Mouse (Mus musculus): ENCODE measurements around the gene Cops3.

The Cops3 gene

GRCm38 (mm10) chr11:59821625-59822024 is 18.0 kb downstream of the Cops3 start:
- ChIA-PET POLR2A (interaction anchor here in 3 of 4 experiments (1.1 to 10.5 kb wide), 11 partner anchors 8 to 255 kb away, joined by 3 to 75 read pairs (median 5); partner anchors contain the start of genes Cops3 (in 1 of the 3), Flcn (in 1 of the 3) and Nt5m (in 1 of the 3)), CTCF (interaction anchor here in 1 of 4 experiments (1.1 kb wide), 1 partner anchor 21 kb away, joined by 3 read pairs; no protein-coding TSS in a partner anchor)

DNA sequence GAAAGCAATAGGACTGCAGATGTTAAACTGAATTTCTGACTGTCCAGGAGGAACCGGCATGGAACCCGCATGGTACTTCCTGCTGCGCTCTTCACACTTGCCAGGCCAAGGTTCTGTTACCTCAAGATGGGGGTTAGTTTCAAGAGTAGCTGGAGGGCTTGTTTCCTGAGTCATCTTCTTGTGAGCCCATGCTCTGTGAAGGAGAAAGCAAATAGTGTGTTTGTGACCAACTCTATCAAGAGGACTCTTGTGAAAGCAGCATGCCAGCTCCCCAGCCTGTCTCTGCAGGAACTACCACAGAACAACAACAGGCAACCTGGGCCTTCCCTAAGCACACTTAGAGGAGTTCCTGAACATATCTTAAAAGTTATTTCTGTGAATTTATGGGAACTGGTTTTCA is 21.7 kb downstream of the Cops3 start:
- CTCF ChIA-PET: no interaction called here
- POLR2A ChIA-PET: interaction anchor here in 1 of 4 experiments (1.1 to 1.5 kb wide), 2 partner anchors 11 to 20 kb away, joined by 3 to 4 read pairs; no protein-coding TSS in a partner anchor

DNA sequence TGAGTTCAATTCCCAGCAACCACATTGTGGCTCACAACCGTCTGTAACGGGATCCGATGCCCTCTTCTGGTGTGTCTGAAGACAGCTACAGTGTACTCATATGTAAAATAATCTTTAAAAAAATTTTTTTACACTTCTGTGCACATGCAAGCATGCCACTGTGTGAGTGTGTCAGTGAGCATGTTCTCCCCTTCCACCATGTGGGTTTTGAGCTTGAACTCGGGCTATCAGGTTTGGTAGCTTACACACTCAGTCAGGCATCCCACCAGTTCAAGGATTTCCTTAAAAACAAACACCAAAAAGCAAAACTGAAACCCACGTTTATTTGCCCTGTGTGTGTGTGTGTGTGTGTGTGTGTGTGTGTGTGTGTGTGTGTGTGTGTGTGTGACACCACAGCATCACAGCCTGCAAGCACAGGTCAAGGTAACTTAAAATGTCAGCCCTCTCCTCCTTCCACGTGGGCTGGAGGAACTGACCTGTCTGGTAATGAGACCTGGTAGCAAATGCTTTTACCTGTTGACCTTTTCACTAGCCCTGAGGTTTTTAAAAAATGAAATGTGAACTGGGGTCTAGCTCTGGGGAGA is 24.1 kb downstream of the Cops3 start:
- CTCF ChIA-PET: interaction anchor here in 1 of 4 experiments (1.7 kb wide), 1 partner anchor 37 kb away, joined by 8 read pairs; no protein-coding TSS in a partner anchor
- POLR2A ChIA-PET: interaction anchor here (0.5 to 7.2 kb wide), 13 partner anchors 8 to 144 kb away, joined by 3 to 72 read pairs (median 3); partner anchors contain the start of genes Cops3 (in 1 of the 4), Nt5m (in 1 of the 4) and Pld6 (in 1 of the 4)

- ChIA-PET CTCF (interaction anchor here in 1 of 4 experiments (1.7 kb wide), 1 partner anchor 36 kb away, joined by 8 read pairs; no protein-coding TSS in a partner anchor), POLR2A (interaction anchor here (0.5 to 7.5 kb wide), 26 partner anchors 8 to 722 kb away, joined by 3 to 75 read pairs (median 4); partner anchors contain the start of genes Cops3 (in 3 of the 4), Nt5m (in 3 of the 4), Pld6 (in 2 of the 4) and Rasd1 (in 1 of the 4))
Measured at GRCm38 (mm10) chr11:59814936-59815335, 24.7 kb downstream of the Cops3 start.

DNA sequence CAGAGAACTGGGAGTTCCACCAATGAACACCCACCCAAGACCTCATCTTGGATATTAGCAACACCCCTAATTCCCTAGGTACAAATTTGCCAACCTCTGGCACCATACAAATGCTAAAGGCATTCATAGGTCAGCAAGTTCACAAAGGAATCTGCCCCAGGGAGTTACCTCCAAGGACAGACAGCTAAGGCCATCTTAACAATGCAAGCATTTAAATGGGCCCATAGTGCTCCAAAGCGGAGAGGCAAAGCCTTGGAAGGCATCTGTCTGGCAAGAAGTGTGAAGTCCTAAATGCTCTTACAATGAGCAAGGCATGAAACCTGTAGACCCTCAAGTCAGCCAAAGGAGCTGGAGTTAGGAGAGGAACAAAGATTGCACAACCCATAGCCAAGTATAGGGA is 25.3 kb downstream of the Cops3 start:
- POLR2A ChIA-PET: interaction anchor here (0.6 to 7.5 kb wide), 25 partner anchors 9 to 723 kb away, joined by 3 to 75 read pairs (median 4); partner anchors contain the start of genes Cops3 (in 3 of the 4), Nt5m (in 3 of the 4), Pld6 (in 2 of the 4) and Rasd1 (in 1 of the 4)
- CTCF ChIA-PET: interaction anchor here in 2 of 4 experiments (0.8 to 1.7 kb wide), 2 partner anchors 35 kb away, joined by 3 to 8 read pairs; no protein-coding TSS in a partner anchor

- ChIA-PET POLR2A (interaction anchor here in 3 of 4 experiments (0.9 to 7.5 kb wide), 14 partner anchors 9 to 34 kb away, joined by 3 to 75 read pairs (median 4); partner anchors contain the start of genes Cops3 (in 2 of the 3), Nt5m (in 2 of the 3) and Pld6 (in 2 of the 3)), CTCF (interaction anchor here in 1 of 4 experiments (1.8 kb wide), 1 partner anchor 288 kb away, joined by 5 read pairs; no protein-coding TSS in a partner anchor)
Measured at GRCm38 (mm10) chr11:59813276-59813675, 26.4 kb downstream of the Cops3 start.

DNA sequence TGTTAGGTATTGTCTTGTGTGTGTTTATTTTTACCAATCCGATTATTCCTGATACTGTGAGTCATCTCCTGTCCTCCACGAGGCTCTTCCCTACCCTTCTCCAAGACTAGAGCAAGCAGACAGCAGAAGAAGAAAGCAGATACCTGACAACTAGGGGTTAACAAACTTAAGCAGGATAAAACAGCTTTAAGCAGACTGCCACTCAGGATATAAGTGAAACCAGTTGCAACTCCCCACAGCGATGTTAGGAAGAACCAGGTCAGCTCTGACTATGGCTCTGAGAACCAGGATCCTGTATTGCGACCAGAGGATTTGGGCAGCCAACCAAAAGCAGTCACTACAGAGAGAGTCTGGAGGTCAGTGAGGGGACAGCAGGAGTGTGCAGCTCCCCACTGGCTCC is 28.4 kb downstream of the Cops3 start:
- ChIA-PET POLR2A (interaction anchor here in 3 of 4 experiments (0.7 to 7.5 kb wide), 27 partner anchors 11 to 726 kb away, joined by 3 to 75 read pairs (median 6); partner anchors contain the start of genes Pld6 (in 3 of the 3), Cops3 (in 2 of the 3) and Nt5m (in 2 of the 3)), CTCF (interaction anchor here in 2 of 4 experiments (0.6 to 1.9 kb wide), 3 partner anchors 11 to 33 kb away, joined by 3 to 7 read pairs (median 4); partner anchors contain the start of gene Pld6 (in 1 of the 2))

DNA sequence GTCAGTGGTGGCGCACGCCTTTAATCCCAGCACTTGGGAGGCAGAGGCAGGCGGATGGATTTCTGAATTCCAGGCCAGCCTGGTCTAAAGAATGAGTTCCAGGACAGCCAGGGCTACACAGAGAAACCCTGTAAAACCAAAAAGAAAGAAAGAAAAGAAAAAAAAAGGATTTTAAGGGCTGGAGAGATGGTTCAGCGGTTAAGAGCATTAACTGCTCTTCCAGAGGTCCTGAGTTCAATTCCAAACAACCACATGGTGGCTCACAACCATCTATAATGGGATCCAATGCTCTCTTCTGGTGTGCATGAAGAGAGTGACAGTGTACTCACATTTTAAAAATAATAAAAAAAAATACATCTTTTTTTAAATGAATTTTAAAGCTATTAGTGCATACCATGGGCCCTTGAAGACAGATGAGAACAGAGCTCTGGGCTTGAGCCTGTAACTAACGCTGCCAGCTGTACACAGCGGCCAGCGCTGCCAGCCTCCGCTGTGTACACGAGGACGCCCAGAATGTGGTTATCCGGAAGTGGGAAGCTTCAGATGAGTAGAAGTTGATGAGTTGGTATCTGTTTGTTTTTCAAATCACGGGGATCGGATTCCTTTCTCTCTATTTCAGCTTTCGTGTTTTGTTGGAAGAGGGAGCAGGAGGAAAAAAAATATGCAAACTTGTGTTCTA is 29.0 kb downstream of the Cops3 start:
- CTCF ChIA-PET: interaction anchor here (0.7 to 1.9 kb wide), 4 partner anchors 10 to 32 kb away, joined by 3 to 7 read pairs (median 4); no protein-coding TSS in a partner anchor
- POLR2A ChIA-PET: interaction anchor here in 3 of 4 experiments (0.6 to 7.5 kb wide), 33 partner anchors 10 to 727 kb away, joined by 3 to 75 read pairs (median 5); partner anchors contain the start of genes Pld6 (in 3 of the 3), Cops3 (in 2 of the 3) and Nt5m (in 2 of the 3)

GRCm38 (mm10) chr11:59809670-59810474 is 29.8 kb downstream of the Cops3 start, which contains the start of gene Flcn:
Flcn (minus strand) TSS chr11:59810016.
- ChIA-PET POLR2A (interaction anchor here in 3 of 4 experiments (0.6 to 7.5 kb wide), 39 partner anchors 9 to 559 kb away, joined by 3 to 75 read pairs (median 5); partner anchors contain the start of genes Cops3 (in 2 of the 3), Nt5m (in 2 of the 3), Pld6 (in 2 of the 3) and Rasd1 (in 1 of the 3)), CTCF (interaction anchor here (0.7 to 1.9 kb wide), 6 partner anchors 9 to 31 kb away, joined by 3 to 4 read pairs (median 3); no protein-coding TSS in a partner anchor)

DNA sequence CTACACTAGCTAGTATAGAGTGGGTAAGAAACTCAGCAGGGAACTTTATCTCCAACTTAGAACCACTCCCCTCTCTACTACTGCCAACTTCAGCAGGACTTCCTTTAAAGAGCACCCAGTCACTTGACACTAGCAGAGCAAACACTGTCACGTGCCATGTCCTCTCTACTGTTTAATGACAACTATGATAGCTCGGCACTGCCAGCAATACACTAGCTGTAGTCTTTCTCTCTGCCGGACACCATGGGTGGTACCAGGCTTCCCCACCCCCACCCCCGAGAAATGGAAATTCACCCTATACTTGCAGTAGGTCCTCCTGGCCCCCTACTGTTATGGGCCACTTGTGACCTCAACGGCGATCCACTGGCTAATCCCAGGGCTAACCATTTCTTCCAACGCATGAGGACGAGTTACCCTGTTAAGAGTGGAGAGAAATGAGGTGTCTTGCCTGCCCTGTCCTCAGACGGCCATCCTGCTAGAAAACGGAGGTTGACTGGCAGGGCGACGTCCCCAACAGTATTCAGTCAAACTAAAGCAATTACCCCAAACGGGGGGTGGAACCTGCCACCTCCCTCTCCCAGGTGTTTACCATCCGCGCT is 30.5 kb downstream of the Cops3 start:
- POLR2A ChIA-PET: interaction anchor here in 3 of 4 experiments (0.5 to 7.5 kb wide), 20 partner anchors 9 to 469 kb away, joined by 3 to 75 read pairs (median 4); partner anchors contain the start of genes Cops3 (in 1 of the 3), Nt5m (in 1 of the 3), Pld6 (in 1 of the 3) and Rasd1 (in 1 of the 3)
- CTCF ChIA-PET: interaction anchor here in 2 of 4 experiments (0.6 to 1.3 kb wide), 4 partner anchors 9 to 245 kb away, joined by 3 read pairs; no protein-coding TSS in a partner anchor

- ChIA-PET POLR2A (interaction anchor here in 3 of 4 experiments (0.5 to 7.5 kb wide), 23 partner anchors 8 to 468 kb away, joined by 3 to 75 read pairs (median 4); partner anchors contain the start of genes Cops3 (in 1 of the 3), Nt5m (in 1 of the 3), Pld6 (in 1 of the 3) and Rasd1 (in 1 of the 3)), CTCF (interaction anchor here in 2 of 4 experiments (0.8 to 1.3 kb wide), 3 partner anchors 8 to 30 kb away, joined by 3 read pairs; no protein-coding TSS in a partner anchor)
Measured at GRCm38 (mm10) chr11:59808170-59808960, 31.3 kb downstream of the Cops3 start.

DNA sequence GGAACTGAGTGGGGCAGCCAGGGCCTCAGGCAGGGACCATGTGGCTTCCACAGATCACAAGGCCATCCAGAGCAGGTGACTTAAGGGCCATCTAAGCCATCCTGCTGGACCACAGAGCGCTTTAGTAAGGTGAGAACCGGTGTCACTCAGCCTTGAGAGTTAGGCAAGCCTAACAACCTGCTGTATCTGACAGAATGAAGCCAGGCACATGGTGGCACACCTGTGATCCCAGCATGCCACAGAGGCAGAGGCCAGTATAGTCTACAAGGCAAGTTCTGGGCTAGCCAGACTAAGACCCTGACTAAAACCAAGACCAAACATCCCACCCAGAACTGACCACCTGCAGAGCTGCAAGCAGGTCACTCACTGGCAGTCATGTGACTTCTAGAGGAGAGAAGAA is 34.0 kb downstream of the Cops3 start:
- CTCF ChIA-PET: interaction anchor here in 1 of 4 experiments (1.3 kb wide), 1 partner anchor 18 kb away, joined by 4 read pairs; no protein-coding TSS in a partner anchor
- POLR2A ChIA-PET: interaction anchor here in 3 of 4 experiments (0.7 to 2.1 kb wide), 10 partner anchors 9 to 34 kb away, joined by 3 to 12 read pairs (median 4); partner anchors contain the start of genes Nt5m (in 2 of the 3), Cops3 (in 1 of the 3) and Pld6 (in 1 of the 3)

DNA sequence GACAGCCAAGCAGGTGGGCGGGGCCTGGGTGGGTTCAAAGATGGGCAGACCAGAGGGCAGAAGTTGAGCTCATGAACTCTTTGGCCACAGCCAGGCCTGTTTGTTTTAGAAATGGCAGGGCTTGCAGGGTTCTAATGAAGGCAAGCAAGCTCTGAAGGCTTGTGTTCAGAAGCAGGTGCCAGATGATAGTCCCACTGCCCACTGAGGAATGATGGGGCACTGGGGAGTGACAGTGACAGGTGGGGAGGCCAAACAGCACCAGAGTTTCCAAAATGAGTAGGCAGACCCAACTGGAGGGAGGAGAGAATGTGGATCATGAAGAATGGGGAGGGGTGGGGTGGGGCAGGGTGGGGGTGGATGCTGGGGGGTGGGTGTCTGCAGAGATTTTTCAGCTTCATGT is 34.4 kb downstream of the Cops3 start:
- CTCF ChIA-PET: interaction anchor here in 1 of 4 experiments (1.3 kb wide), 1 partner anchor 18 kb away, joined by 4 read pairs; no protein-coding TSS in a partner anchor
- POLR2A ChIA-PET: interaction anchor here in 3 of 4 experiments (0.6 to 1.7 kb wide), 5 partner anchors 9 to 34 kb away, joined by 3 to 4 read pairs (median 4); partner anchors contain the start of genes Cops3 (in 1 of the 3) and Nt5m (in 1 of the 3)

GRCm38 (mm10) chr11:59804409-59805110 is 35.1 kb downstream of the Cops3 start:
- POLR2A ChIA-PET: interaction anchor here in 3 of 4 experiments (0.6 to 1.6 kb wide), 4 partner anchors 9 to 16 kb away, joined by 3 to 4 read pairs (median 4); no protein-coding TSS in a partner anchor
- CTCF ChIA-PET: no interaction called here

DNA sequence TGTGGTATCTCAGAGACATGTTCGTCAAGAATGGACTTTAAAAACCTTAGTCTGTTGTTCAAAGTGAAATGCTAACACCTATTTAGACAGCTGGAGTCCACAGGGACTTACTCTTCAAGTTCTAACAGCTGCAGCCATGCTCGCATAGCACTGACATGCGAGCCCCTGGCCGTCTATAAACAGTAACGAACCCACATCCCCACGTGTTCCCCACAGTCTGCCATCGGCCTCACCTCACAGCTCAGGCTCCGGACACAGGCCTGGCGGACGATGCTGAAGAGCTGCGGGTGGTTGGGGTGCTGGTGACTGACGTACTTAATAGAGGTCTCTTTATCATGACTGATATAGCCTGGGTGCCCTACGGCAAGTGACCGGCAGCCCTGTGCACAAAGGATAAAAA is 36.1 kb downstream of the Cops3 start:
- ChIA-PET POLR2A (interaction anchor here in 1 of 4 experiments (1.6 kb wide), 1 partner anchor 15 kb away, joined by 4 read pairs; no protein-coding TSS in a partner anchor), CTCF (no interaction called here)

Data from embryonic stem cell, embryonic (primary cell).